Mouse (Mus musculus) CH12.LX (cell line): Measurements from ENCODE around the gene Ebf4. TPM values are rescaled to one million over a fixed set of nuclear protein-coding genes. Genes with fewer than 3 reads are reported as not detected.

Experiments
- DNase-seq: peaks from one replicate; pipeline ENCODE4 v3.0.0-alpha.2; 2013; ENCODE audit errors: extremely low read depth
- H3K27ac ChIP-seq: 2 replicates; pipeline ENCODE4 v1.5.1; 2012; ENCODE audit warnings: low read depth, mild to moderate bottlenecking, control low read depth, moderate library complexity; ENCODE audit not compliant: insufficient read depth
- H3K27me3 ChIP-seq: replicated peaks from 2 replicates; pipeline ENCODE3; 2012; ENCODE audit warnings: inconsistent platforms
- H3K36me3 ChIP-seq, 2 experiments: replicated peaks in 1 of 2; 2 replicates each; pipeline versions ENCODE3 to v1.6.1; 2012; ENCODE audit warnings: inconsistent platforms in 1 of 2, low read length in 1 of 2, mild to moderate bottlenecking in 1 of 2, mixed read lengths in 1 of 2, moderate library complexity in 1 of 2; ENCODE audit not compliant: control insufficient read depth in 1 of 2, insufficient read depth in 1 of 2
- H3K4me1 ChIP-seq, 2 experiments: 2 replicates each; pipeline ENCODE4 v1.6.1; 2012; ENCODE audit warnings: inconsistent platforms in 1 of 2, moderate library complexity in 1 of 2; ENCODE audit not compliant: insufficient read depth in 2 of 2, control insufficient read depth in 1 of 2
- H3K4me2 ChIP-seq: 2 replicates; pipeline ENCODE4 v1.6.1; 2012; ENCODE audit warnings: low read depth, mild to moderate bottlenecking, control low read depth; ENCODE audit not compliant: poor library complexity, insufficient read depth, severe bottlenecking
- H3K4me3 ChIP-seq, 3 experiments: fragments of 150-350 bp in 1 of 3; sonication (generic) in 1 of 3; replicated peaks in 1 of 3; 2 replicates each; pipeline versions ENCODE3 to v1.5.1; 2011 to 2012; ENCODE audit warnings: low read depth in 2 of 3, low read length in 2 of 3, mild to moderate bottlenecking in 2 of 3, moderate library complexity in 2 of 3, control low read depth in 1 of 3, improper control_type of control experiment in 1 of 3, inconsistent platforms in 1 of 3, mixed read lengths in 1 of 3; ENCODE audit not compliant: poor library complexity in 1 of 3
- H3K79me2 ChIP-seq: replicated peaks from 2 replicates; pipeline ENCODE4 v1.6.1; 2012; ENCODE audit warnings: mild to moderate bottlenecking, moderate library complexity; ENCODE audit not compliant: control insufficient read depth, poor library complexity, insufficient read depth, severe bottlenecking; ENCODE audit errors: extremely low read depth
- H3K9ac ChIP-seq: 2 replicates; pipeline ENCODE4 v1.6.1; 2012; ENCODE audit warnings: low read depth, mild to moderate bottlenecking, control low read depth, moderate library complexity; ENCODE audit not compliant: insufficient read depth
- H3K9me3 ChIP-seq: replicated peaks from 2 replicates; pipeline ENCODE3; 2012; ENCODE audit warnings: low read length, inconsistent platforms, mixed read lengths
- CHD1 ChIP-seq: IDR thresholded peaks from 2 replicates; pipeline ENCODE4 v1.6.1; 2012; ENCODE audit warnings: low read depth, low read length, improper control_type of control experiment, inconsistent platforms
- CHD2 ChIP-seq: IDR thresholded peaks from 2 replicates; pipeline ENCODE4 v1.6.1; 2011; ENCODE audit warnings: low read length, improper control_type of control experiment
- CTCF ChIP-seq, 2 experiments: IDR thresholded peaks in 1 of 2; conservative IDR thresholded peaks in 1 of 2; 2 replicates each; pipeline ENCODE4 v1.5.1; 2011 to 2012; ENCODE audit warnings: low read depth in 2 of 2, low read length in 2 of 2, improper control_type of control experiment in 1 of 2, inconsistent platforms in 1 of 2, mild to moderate bottlenecking in 1 of 2, moderate library complexity in 1 of 2
- E2F4 ChIP-seq: IDR thresholded peaks from 2 replicates; pipeline ENCODE4 v1.6.1; 2011; ENCODE audit warnings: low read depth, low read length, improper control_type of control experiment; ENCODE audit not compliant: insufficient replicate concordance
- EP300 ChIP-seq: IDR thresholded peaks from 2 replicates; pipeline ENCODE4 v1.6.1; 2011; ENCODE audit warnings: low read length, improper control_type of control experiment
- ETS1 ChIP-seq: conservative IDR thresholded peaks from 2 replicates; pipeline ENCODE4 v1.6.1; 2012; ENCODE audit warnings: low read depth, mild to moderate bottlenecking, inconsistent platforms, low read length, improper control_type of control experiment, moderate library complexity
- HCFC1 ChIP-seq: IDR thresholded peaks from 2 replicates; pipeline ENCODE4 v1.6.1; 2012; ENCODE audit warnings: low read depth, mild to moderate bottlenecking, inconsistent platforms, low read length, improper control_type of control experiment
- KAT2A ChIP-seq: IDR thresholded peaks from 2 replicates; pipeline ENCODE4 v1.6.1; 2012; ENCODE audit warnings: low read length, improper control_type of control experiment, inconsistent platforms; ENCODE audit not compliant: insufficient replicate concordance
- MAX ChIP-seq: IDR thresholded peaks from 2 replicates; pipeline ENCODE4 v1.6.1; 2011; ENCODE audit warnings: low read length, improper control_type of control experiment
- MXI1 ChIP-seq: IDR thresholded peaks from 2 replicates; pipeline ENCODE4 v1.6.1; 2011; ENCODE audit warnings: mild to moderate bottlenecking, low read depth, low read length, improper control_type of control experiment
- MYC ChIP-seq: IDR thresholded peaks from 2 replicates; pipeline ENCODE4 v1.6.1; 2011; ENCODE audit warnings: low read depth, mild to moderate bottlenecking, improper control_type of control experiment, low read length
- NELFE ChIP-seq: IDR thresholded peaks from 2 replicates; pipeline ENCODE4 v1.6.1; 2011; ENCODE audit warnings: low read depth, low read length, improper control_type of control experiment
- NRF1 ChIP-seq: IDR thresholded peaks from 2 replicates; pipeline ENCODE4 v1.6.1; 2014; ENCODE audit warnings: low read depth, mild to moderate bottlenecking, inconsistent platforms, low read length, improper control_type of control experiment, moderate library complexity
- PAX5 ChIP-seq: IDR thresholded peaks from 2 replicates; pipeline ENCODE4 v1.6.1; 2012; ENCODE audit warnings: low read length, inconsistent platforms, mixed read lengths
- POLR2AphosphoS2 ChIP-seq: IDR thresholded peaks from 2 replicates; pipeline ENCODE4 v1.6.1; 2011; ENCODE audit warnings: low read depth, low read length, improper control_type of control experiment
- RAD21 ChIP-seq: IDR thresholded peaks from 2 replicates; pipeline ENCODE4 v1.6.1; 2011; ENCODE audit warnings: low read depth, mild to moderate bottlenecking, low read length, improper control_type of control experiment, moderate library complexity
- UBTF ChIP-seq: IDR thresholded peaks from 2 replicates; pipeline ENCODE4 v1.6.1; 2012; ENCODE audit warnings: low read depth, mild to moderate bottlenecking, inconsistent platforms, low read length, improper control_type of control experiment, moderate library complexity
- ZC3H11A ChIP-seq: IDR thresholded peaks from 2 replicates; pipeline ENCODE4 v1.6.1; 2012; ENCODE audit warnings: low read depth, mild to moderate bottlenecking, inconsistent platforms, low read length, improper control_type of control experiment
- ZKSCAN1 ChIP-seq: IDR thresholded peaks from 2 replicates; pipeline ENCODE4 v1.6.1; 2012; ENCODE audit warnings: low read depth, inconsistent platforms, low read length, improper control_type of control experiment, borderline replicate concordance
- dilution Hi-C: fragments of 300-500 bp; cut with MboI; formaldehyde crosslinking; loops from 2 replicates; pipeline ENCODE4 v1.14.3; 2020; ENCODE audit warnings: low sequenced_read_pairs; ENCODE audit not compliant: extremely low pct_unique_long_range_greater_than_20kb, extremely low pct_ligation_motif_present
- in situ Hi-C: fragments of 300-500 bp; cut with MboI; formaldehyde crosslinking; loops from 3 replicates; pipeline ENCODE4 v1.14.3; 2019; ENCODE audit warnings: low sequenced_read_pairs, low pct_ligation_motif_present, low pct_unique_long_range_greater_than_20kb, mixed read lengths
- polyA plus RNA-seq: library from polyadenylated mRNA; unstranded; fragments of >175 nt; gene quantifications from 2 replicates; pipeline ENCODE4 v1.2.1, GENCODE M21; 2012; ENCODE audit warnings: low read depth; ENCODE audit not compliant: insufficient read length
- total RNA-seq, 2 experiments: library from RNA; depleted of rRNA; stranded (reverse); fragments of 300-350 nt in 1 of 2; fragments of >200 nt in 1 of 2; gene quantifications; 2 replicates each; pipeline ENCODE4 v1.2.3; 2012 to 2014

The Ebf4 gene
- total and polyA plus RNA-seq, 3 experiments = 0.13 TPM; not detected in 2

- dilution Hi-C loops = no loop called here
- Histone ChIP-seq H3K9ac (no peak overlapping the region), H3K4me2 (no peak overlapping the region), H3K9me3 (no peaks in the 10 kb centered on the region), H3K36me3 (no peaks in the 10 kb centered on the region), H3K4me3 (no peak overlapping the region), H3K27me3 (peaks cover 21% of the 10 kb centered on the region), H3K79me2 (no peaks in the 10 kb centered on the region), H3K4me1 (no peaks in the 10 kb centered on the region), H3K27ac (no peak overlapping the region)
- in situ Hi-C loops = no loop called here
- TF ChIP-seq UBTF (no peak), MYC (no peak), MXI1 (no peak), MAX (no peak), KAT2A (no peak), ZC3H11A (no peak), ZKSCAN1 (no peak)
- no peak for DNase-seq
These were observed 88.2 kb downstream of the Ebf4 start for GRCm38 (mm10) chr2:130383205-130383604.

DNA sequence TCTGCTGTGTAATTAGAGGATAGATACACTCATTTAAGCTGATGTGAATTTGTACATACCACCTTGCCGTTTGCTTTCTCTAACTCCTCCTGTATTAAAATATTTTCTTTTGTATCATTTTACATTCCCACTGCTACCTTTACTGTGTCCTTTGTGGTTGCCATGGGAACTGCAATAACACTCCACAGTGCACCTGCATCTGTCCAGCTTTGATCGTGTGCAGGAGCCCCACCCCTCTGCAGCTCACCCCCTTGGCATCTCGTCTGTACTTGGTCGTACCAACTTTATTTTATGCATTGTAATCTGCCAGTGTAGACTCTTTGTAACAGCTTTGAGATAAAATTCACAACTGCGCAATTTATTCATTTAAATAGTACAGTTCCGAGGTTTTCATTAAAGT is 88.9 kb downstream of the Ebf4 start:
- H3K79me2 ChIP-seq = no peaks in the 10 kb centered on the region
- H3K36me3 ChIP-seq = no peaks in the 10 kb centered on the region
- no peak for TF ChIP-seq ETS1
- TF ChIP-seq CHD2 = no peak
- no peak for TF ChIP-seq POLR2AphosphoS2
- TF ChIP-seq EP300 = no peak
- no peak for TF ChIP-seq UBTF
- TF ChIP-seq KAT2A = no peak
- TF ChIP-seq RAD21 = no peak
- TF ChIP-seq ZKSCAN1 = no peak
- no peak for TF ChIP-seq NELFE
- no peak for TF ChIP-seq CHD1
- TF ChIP-seq HCFC1 = no peak
- no peak for TF ChIP-seq MAX
- TF ChIP-seq CTCF (conservative IDR thresholded peaks at IDR 0.05 in 1 of 2, IDR thresholded peaks at IDR 0.05 in 1 of 2; ENCODE audit: low read depth in 2 of 2, low read length in 2 of 2) = no peak
- no peak for TF ChIP-seq NRF1
- TF ChIP-seq E2F4 = no peak
- TF ChIP-seq PAX5 = no peak
- H3K4me1 ChIP-seq = no peaks in the 10 kb centered on the region
- in situ Hi-C loops = no loop called here
- peaks cover 18% of the 10 kb centered on the region for H3K27me3 ChIP-seq
- H3K9ac ChIP-seq = no peak overlapping the region
- no peak for DNase-seq
- no peak overlapping the region for H3K4me3 ChIP-seq
- dilution Hi-C loops = no loop called here
- H3K4me2 ChIP-seq = no peak overlapping the region
- H3K9me3 ChIP-seq = no peaks in the 10 kb centered on the region
- H3K27ac ChIP-seq = no peak overlapping the region
